In genomic region chr17:50453524-50453923, GRCm38 (mm10) we compare ENCODE assay signal across 27 mouse cellular contexts. TPM values are rescaled to one million over a fixed set of nuclear protein-coding genes. Genes with fewer than 3 reads are reported as not detected.
A peak's percentile ranks its signal among the peaks of the same experiment; 100 is the strongest.
DNase-seq lines count a peak whose midpoint lies in the region; ATAC-seq lines count a peak whose summit lies in the region.
"Had no signal": no experiment of that assay in that cellular context is flagged by ENCODE, and none has a peak within 500 bp of the region (broad histone marks: within the 10 kb centered on the region; RNA-seq: fewer than 3 reads in every experiment).

No protein-coding gene starts in this region.

- H3K4me3 ChIP-seq in heart, embryonic 12.5 days, result no peak overlapping the region
- H3K4me3 ChIP-seq in heart, embryonic 11.5 days (ENCODE audit: low read depth, low read length), result no peak overlapping the region
- H3K4me3 ChIP-seq in kidney, embryonic 16.5 days (ENCODE audit: low read length), result no peak overlapping the region
- H3K4me3 ChIP-seq: embryonic facial prominence, embryonic 10.5 days; embryonic facial prominence, embryonic 13.5 days; forebrain, embryonic 10.5 days; forebrain, embryonic 13.5 days; heart, embryonic 13.5 days; hindbrain, embryonic 12.5 days; hindbrain, embryonic 15.5 days had no signal

- DNase-seq in spleen, adult 12 weeks (ENCODE audit: low spot score), result peak; percentile 12
- no peak for DNase-seq in spleen, postnatal 4 days (ENCODE audit: low spot score in 2 of 2)
- DNase-seq in adrenal gland, adult 8-10 months, result no peak
- DNase-seq: adrenal gland, adult 2 months; adrenal gland, postnatal 36 days; B cell, adult 2 months; cerebellum, adult 11 months; cerebellum, adult 2 months; cerebellum, adult 9-11 months; cerebellum, postnatal 25 days; embryo, embryonic 11 days; gastrocnemius, postnatal 10 days; gastrocnemius, postnatal 36 days had no signal

- no peak overlapping the region for H3K27ac ChIP-seq in heart, embryonic 12.5 days (ENCODE audit: poor library complexity, severe bottlenecking)
- no peak overlapping the region for H3K27ac ChIP-seq in heart, embryonic 11.5 days (ENCODE audit: low read depth, low read length)
- H3K27ac ChIP-seq in kidney, embryonic 16.5 days (ENCODE audit: low read length), result no peak overlapping the region
- H3K27ac ChIP-seq: embryonic facial prominence, embryonic 10.5 days; embryonic facial prominence, embryonic 13.5 days; forebrain, embryonic 10.5 days; forebrain, embryonic 13.5 days; heart, embryonic 13.5 days; hindbrain, embryonic 12.5 days; hindbrain, embryonic 15.5 days had no signal

- no peaks in the 10 kb centered on the region for H3K36me3 ChIP-seq in heart, embryonic 12.5 days
- H3K36me3 ChIP-seq in heart, embryonic 11.5 days (ENCODE audit: control insufficient read depth, insufficient read depth, low read length), result no peaks in the 10 kb centered on the region
- H3K36me3 ChIP-seq in kidney, embryonic 16.5 days (ENCODE audit: insufficient read depth, low read length), result no peaks in the 10 kb centered on the region
- H3K36me3 ChIP-seq: embryonic facial prominence, embryonic 10.5 days; embryonic facial prominence, embryonic 13.5 days; forebrain, embryonic 10.5 days; G1E; heart, embryonic 13.5 days; hindbrain, embryonic 12.5 days; hindbrain, embryonic 15.5 days had no signal

- 0 out of 2 replicates have a peak, but pooled peaks cover 3% of the 10 kb centered on the region for H3K4me1 ChIP-seq in heart, embryonic 12.5 days (replicated peaks)
- no peaks in the 10 kb centered on the region for H3K4me1 ChIP-seq in heart, embryonic 11.5 days (ENCODE audit: control insufficient read depth, insufficient read depth, low read length)
- H3K4me1 ChIP-seq in kidney, embryonic 16.5 days (ENCODE audit: insufficient read depth, low read length), result no peaks in the 10 kb centered on the region
- H3K4me1 ChIP-seq: embryonic facial prominence, embryonic 10.5 days; embryonic facial prominence, embryonic 13.5 days; forebrain, embryonic 13.5 days; hindbrain, embryonic 12.5 days; hindbrain, embryonic 15.5 days had no signal

- H3K27me3 ChIP-seq in heart, embryonic 12.5 days (replicated peaks), result 0 out of 2 replicates have a peak, but pooled peaks cover 4% of the 10 kb centered on the region
- H3K27me3 ChIP-seq in heart, embryonic 11.5 days (ENCODE audit: control insufficient read depth, insufficient read depth, low read length), result no peaks in the 10 kb centered on the region
- no peaks in the 10 kb centered on the region for H3K27me3 ChIP-seq in kidney, embryonic 16.5 days (ENCODE audit: insufficient read depth, low read length)
- H3K27me3 ChIP-seq: CH12.LX; embryonic facial prominence, embryonic 13.5 days; forebrain, embryonic 13.5 days; heart, embryonic 13.5 days; hindbrain, embryonic 12.5 days; hindbrain, embryonic 15.5 days had no signal

- no peak overlapping the region for H3K4me2 ChIP-seq in heart, embryonic 12.5 days
- no peak overlapping the region for H3K4me2 ChIP-seq in heart, embryonic 11.5 days
- no peak overlapping the region for H3K4me2 ChIP-seq in kidney, embryonic 16.5 days (replicated peaks; ENCODE audit: low read depth, low read length)
- H3K4me2 ChIP-seq: embryonic facial prominence, embryonic 13.5 days; forebrain, embryonic 13.5 days; heart, embryonic 13.5 days; hindbrain, embryonic 12.5 days; hindbrain, embryonic 15.5 days had no signal

- peak; percentile 2; the same call in 1 of the 2 replicates for ATAC-seq in heart, embryonic 12.5 days (ENCODE audit: insufficient number of reproducible peaks, low FRiP score)
- ATAC-seq in heart, embryonic 11.5 days (replicated peaks; ENCODE audit: insufficient number of reproducible peaks, low FRiP score, low TSS enrichment), result no peak
- ATAC-seq in megakaryocyte progenitor cell, adult 5-6 weeks (replicated peaks; ENCODE audit: poor library complexity), result peak; percentile 9; the same call in 1 of the 2 replicates
- ATAC-seq in kidney, embryonic 16.5 days (ENCODE audit: low FRiP score, low TSS enrichment), result no peak
- ATAC-seq: forebrain, embryonic 13.5 days; forebrain, embryonic 16.5 days had no signal

- no peak overlapping the region for H3K9ac ChIP-seq in heart, embryonic 12.5 days
- no peak overlapping the region for H3K9ac ChIP-seq in heart, embryonic 11.5 days (ENCODE audit: low read depth, low read length)
- no peak overlapping the region for H3K9ac ChIP-seq in kidney, embryonic 16.5 days (replicated peaks; ENCODE audit: low read length)
- H3K9ac ChIP-seq: embryonic facial prominence, embryonic 13.5 days; forebrain, embryonic 13.5 days; heart, embryonic 13.5 days; hindbrain, embryonic 12.5 days; hindbrain, embryonic 15.5 days had no signal

- no peaks in the 10 kb centered on the region for H3K9me3 ChIP-seq in heart, embryonic 12.5 days (replicated peaks)
- H3K9me3 ChIP-seq in heart, embryonic 11.5 days (replicated peaks; ENCODE audit: control insufficient read depth, low read length), result no peaks in the 10 kb centered on the region
- no peaks in the 10 kb centered on the region for H3K9me3 ChIP-seq in kidney, embryonic 16.5 days (ENCODE audit: low read length)
- H3K9me3 ChIP-seq: embryonic facial prominence, embryonic 10.5 days; embryonic facial prominence, embryonic 13.5 days; forebrain, embryonic 10.5 days; forebrain, embryonic 13.5 days; heart, embryonic 13.5 days; hindbrain, embryonic 12.5 days; hindbrain, embryonic 15.5 days had no signal

RNA-seq across cellular contexts. Expression of gene Plcl2, which starts 55.7 kb away (rescaled TPM):
- polyA plus RNA-seq in heart, embryonic 12.5 days (2016; fragmentation: Nextera tagmentation; extraction: Ambion mirVana), result 4.6 and 5.4 TPM in 2 replicates
- polyA plus RNA-seq in heart, embryonic 11.5 days (2014; fragmentation: Nextera tagmentation; extraction: Ambion mirVana), result 4.0 and 5.2 TPM in 2 replicates
- total RNA-seq in megakaryocyte progenitor cell, adult 5-6 weeks (2015), result 25.0 and 29.6 TPM in 2 replicates
- 28.1 and 28.5 TPM in 2 replicates for total RNA-seq in megakaryocyte progenitor cell, adult 5-6 weeks (2017)
- total RNA-seq in adrenal gland, adult 8-10 months (2022), result 10 to 100 TPM; 60.4 to 90.4 (median 69.1) TPM
- 2.7 and 2.9 TPM in 2 replicates for polyA plus RNA-seq in kidney, embryonic 16.5 days (2015; fragmentation: Nextera tagmentation; extraction: Ambion mirVana)
- polyA plus RNA-seq: G1E had no signal

Comparison
In these comparisons a context has a peak if more than half of its experiments do, and no peak if none do; other contexts are left out.
1. ATAC-seq: peak in heart, embryonic 12.5 days (single experiment) and megakaryocyte progenitor cell, adult 5-6 weeks (single experiment); none in heart, embryonic 11.5 days (single experiment) and kidney, embryonic 16.5 days (single experiment).